Mouse (Mus musculus): Measurements from ENCODE around the gene Glipr2.

Glipr2 gene

DNA sequence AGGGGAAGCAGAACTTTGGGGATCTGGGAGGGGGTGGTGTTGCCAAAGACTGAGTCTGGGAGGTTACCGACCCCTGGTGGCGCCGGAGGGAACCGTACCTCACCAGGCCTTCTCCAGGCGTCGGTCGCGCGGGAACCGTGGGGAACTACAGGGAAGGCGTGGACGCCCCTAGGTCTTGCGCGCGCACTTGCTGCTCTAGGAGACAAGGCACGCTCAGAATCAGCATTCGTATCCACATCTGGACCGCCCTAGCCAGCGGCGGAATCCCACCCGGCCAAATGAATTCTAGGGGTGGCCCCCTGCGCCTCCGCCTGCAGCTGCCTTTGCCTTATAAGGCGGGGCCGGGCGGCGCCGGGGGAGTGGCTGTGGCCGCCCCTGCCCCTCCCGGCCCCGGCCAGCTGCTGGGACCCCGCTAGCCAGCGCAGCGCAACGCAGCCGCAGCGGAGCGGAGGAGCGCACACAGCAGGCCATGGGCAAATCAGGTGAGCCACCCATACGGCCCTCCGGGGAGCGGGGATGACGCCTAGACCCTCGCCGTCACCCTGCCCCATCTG lies at the start of gene Glipr2:
Gene Glipr2, plus strand, starts transcription at position 110 of the 554 bp plus-strand sequence.
- DNase-seq = peak; percentile 54

DNA sequence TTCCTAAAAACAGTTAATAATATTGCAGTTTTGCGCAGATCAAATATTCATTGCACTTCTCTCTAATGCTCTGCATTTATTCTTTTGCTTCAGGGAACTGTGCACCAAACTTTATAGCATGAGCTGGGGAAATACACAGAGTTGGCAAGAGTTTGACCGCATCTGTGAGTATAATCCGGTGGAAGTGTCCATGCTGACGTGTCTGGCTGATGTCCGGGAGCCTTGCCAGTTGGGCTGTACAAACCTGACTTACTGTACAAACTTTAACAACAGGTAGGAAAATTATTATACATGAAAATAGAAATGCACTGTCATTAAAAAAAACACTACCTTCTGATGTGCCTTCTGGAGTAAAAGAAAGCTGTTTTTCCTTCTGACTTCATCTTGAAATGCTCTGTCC lies 39.0 kb upstream of the Glipr2 start:
- no peak for DNase-seq

DNA sequence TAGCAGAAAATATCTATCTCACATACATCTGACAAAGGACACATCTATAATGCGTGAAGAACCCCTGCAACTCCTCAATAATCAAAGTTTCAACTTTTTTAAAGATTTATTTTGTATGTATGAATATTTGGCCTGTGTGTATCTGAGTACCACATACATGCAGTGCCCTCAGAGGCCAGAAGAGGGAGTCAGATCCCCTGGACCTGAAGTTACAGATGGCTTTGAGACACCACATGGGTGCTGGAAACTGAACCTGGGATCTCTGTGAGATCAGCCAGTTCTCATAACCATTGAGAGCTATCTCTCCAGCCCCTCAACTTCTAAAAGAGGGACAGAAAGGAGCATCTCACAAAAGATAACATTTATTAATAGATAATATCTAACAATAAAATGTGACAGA lies 36.6 kb upstream of the Glipr2 start:
- DNase-seq = no peak

DNA sequence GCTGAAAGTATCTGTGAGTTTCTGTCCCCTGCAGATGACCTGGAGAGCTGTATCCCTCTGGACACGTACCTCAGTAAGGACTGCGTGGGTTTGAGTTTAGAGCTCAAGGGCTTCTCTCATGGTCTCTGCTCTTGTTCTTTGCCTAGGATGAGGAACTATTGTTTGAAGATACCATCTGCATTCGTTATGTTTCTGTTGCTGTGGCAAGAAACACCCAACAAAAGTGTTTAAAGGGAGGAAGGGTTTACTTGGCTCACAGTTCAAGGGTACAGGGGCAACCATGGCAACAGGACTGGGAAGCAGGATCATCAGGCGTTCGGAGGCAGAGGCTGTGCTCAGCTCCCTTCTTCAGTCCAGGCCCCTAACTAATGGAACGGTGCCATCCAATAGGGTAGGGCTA lies 32.1 kb upstream of the Glipr2 start:
- no peak for DNase-seq

DNA sequence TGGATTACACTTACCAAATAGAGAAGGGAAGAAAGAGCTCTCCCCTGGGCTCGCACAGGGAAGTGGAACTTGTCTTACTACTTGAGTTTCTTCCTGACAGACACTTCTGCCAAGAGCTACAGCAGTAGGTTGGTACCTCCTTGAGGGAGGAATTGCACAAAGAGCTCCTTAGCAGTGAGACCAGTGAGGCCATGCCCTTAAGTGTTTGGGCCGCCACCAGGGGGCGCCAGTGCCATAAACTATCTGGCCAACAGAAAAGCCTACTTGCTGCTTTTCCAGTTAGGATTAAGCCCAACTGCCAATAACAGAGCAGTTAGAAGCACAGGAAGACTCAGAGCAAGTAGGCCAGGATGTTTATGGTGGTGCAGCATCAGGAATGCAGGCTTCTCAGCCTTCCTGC lies 31.4 kb upstream of the Glipr2 start:
- peak; percentile 74 for DNase-seq

DNA sequence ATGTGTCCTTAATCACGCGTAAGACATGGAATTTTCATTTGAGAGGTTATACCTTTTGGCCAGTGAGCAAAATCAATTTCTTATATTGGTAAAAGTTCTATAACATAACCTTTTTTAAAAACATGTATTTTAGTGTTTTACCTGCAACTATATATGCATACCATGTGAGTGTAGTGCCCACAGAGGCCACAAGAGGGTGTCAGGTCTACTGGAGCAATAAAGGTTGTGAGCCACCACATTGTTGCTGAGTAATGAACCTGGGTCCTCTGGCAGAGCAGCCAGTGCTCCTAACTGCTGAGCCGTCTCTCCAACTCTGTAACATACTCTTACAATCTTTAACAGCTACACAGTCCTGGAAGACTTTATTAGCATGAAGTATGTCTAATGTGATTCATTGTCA lies 29.4 kb upstream of the Glipr2 start:
- no peak for DNase-seq

DNA sequence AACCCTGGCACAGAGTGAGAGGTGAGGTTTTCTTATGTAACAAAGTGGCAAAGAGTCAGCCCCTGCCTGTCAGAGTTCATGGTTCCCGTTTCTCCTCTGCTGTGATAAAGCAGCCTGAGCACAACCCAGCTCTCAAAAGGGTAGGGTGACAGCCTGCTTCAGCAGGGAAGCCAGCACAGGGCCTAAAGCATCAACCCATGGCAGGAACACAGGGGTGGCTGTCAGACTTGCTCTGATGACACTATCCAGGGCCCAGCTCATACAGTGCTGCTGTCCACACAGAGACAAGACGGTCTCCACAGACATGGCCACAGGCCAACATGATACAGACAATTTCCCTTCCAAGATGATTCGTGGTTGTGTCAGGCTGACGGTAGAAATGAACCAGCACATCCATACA lies 25.3 kb upstream of the Glipr2 start:
- DNase-seq = no peak

DNA sequence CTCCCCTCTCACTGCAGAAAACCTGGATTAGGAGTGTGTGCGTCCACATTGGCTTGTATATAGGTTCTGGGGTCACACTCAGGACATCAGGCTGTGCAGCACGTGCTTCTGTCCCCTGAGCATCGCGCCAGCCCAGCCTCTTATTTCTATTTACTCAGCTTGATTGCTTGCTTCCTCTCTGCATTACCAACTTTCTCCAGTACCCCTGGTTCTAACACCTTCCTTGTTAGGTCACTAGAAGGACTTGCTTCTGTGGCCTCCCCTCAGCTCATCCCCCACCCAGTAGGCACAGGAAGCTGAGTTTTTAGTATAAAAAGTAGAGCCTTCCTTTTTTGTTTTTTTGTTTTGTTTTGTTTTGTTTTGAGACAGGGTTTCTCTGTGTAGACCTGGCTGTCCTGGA lies 21.0 kb upstream of the Glipr2 start:
- DNase-seq = no peak

DNA sequence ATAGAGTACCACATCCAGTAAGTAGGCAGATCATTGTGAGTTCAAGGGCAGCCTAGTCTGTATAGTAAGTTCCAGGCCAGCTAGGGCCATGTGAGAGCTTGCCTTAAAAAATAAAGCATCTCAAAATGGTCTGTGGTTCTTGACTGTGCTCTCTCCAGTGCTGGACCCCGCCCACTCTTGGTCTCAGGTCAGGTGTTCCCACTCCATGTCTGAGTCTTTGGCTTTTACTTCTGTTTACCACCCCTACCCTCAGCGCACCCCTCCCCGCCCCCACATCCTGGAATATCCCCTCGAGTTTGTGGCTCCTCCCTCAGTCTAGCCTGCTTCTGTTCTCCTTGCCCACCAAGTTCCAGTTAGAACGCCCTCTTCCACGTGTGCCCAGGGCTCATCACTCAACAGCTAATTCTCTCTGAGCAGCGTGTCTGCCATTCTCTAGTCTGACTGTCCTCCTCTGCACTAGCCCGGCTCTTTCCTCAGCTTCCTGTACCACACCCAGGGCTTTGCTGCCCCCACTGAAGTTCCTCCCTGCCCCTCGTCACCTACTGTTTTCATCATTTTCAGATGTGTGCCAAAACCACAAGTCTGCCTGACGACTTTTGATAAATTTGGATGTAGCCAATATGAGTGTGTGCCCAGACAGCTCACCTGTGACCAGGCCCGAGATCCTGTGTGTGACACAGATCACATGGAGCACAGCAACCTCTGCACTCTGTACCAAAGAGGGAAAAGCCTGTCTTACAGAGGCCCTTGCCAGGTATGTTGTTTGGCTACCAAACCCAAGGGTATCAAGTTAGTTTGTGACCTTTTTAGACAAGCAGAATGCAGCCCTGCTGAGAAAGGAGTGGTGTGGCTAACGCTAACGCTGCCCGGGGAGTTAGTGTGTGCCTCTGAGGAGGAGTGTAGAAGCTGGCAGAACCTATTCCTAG lies 20.2 kb upstream of the Glipr2 start:
- DNase-seq = no peak

DNA sequence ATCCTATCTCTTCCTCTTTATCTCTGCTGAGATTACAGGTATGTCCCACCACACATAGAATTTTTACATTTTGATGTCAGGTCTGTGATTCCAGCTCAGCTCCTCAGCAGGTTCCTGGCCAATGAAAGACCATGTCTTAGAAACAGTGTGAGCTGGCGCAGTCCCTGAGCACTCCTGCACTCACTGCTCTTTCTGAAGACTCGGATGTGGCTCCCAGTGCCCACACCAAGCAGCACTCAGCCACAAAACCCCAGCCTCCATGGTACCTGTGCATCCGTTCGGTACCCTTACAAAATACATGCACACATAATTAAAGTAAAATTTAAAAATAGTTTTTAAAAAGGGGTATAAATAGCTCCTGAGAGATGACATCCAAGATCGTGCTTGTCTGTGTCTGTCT lies 15.9 kb upstream of the Glipr2 start:
- DNase-seq = no peak

DNA sequence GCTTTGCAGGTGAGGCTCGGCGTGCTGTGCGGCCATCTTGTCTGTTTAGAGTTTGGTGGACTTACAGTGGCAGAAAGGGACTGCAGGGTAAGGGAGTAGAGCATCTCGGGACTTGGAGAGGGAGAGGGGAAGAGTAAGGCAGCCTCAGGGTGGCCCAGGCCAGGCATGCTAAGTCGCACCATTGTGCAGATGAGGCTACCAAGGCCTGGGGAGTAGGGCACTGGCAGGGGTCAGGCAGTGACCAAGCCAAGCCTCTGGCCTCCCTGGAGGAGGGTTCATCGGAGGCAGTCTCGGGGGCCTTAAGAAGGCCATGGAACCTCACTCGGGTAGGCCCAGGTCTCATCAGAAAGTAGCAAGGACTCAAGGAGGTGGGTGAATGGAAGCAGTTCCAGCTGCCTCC lies 14.8 kb upstream of the Glipr2 start:
- no peak for DNase-seq

DNA sequence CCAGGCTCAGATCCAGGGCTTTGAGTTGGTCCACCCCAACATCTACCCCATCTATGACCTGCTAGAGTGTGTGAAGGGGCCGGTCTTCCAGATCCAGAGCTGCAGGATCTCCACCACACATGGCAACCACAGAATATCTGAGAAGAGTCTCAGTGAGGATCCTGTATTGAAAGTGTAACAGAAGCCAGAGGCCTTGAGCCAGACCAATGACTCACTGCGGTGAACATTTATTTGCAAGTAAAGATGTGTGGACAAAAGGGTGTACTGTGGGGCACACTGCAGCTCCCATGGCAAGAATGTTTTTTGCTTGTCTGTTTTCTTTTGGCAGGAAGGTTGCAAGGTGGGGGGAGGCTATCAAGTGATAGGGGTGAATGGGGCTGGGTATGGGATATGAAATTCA lies 9.6 kb upstream of the Glipr2 start:
- no peak for DNase-seq

DNA sequence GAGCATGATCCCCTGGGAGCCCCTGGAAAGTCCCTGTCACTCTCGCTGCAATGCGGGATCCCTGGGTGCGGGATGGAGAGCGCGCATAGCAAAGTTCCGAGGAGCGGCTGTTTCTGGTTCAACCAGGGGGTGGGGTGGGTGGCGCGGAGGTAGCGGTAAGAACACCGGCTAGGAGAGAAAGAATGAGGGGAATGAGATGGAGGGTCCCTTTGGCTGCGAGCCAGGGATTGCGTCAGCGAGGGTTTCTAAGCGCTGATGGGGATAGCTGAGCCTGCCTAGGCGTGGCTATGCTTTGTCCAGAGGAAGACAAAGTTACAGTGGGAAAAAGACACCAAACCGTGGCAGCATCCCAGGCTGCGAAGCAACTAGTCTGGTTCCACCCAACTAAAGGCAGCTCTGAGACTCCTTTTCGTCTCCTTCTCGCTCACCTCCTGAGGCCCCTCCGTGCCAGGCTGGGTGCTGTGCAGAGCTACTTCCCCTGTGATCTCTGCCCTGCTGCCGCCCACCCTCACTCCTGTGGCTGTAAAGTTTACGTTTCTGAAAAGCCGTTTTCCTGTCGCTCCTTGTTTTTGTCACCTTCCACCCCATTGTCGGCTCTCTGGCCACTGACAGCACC lies 753 bp downstream of the Glipr2 start:
- no peak for DNase-seq

DNA sequence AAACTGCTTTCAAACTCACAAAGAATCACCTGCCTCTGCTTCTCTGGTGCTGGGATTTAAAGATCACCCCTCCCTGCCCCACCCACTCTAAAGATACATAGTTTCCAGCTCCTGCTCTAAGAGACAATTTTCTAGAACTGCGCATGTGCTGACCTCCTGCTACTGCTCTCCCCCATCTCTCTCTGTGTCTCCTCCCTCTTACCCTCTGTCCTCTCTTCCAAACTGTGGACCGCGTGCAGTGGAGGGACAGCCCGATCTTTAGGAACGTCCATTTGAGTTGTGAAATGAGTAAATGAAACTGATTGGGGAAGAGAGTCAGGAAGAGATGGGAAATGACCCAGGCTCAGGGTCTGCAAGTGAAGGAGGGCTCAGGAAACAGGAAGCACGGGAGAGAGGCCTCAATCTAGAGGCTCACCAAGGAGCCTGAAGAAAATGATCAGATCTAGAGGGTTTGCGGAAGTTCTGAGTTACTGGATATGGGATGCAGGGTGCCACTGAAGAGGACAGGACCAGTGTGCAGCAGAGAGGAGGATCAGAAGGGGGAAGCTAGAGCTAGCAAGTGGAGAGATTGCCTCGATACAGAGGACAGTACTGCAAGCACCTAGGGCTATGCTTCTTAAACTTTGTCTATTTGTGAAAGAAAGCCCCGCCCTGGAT lies 2.5 kb downstream of the Glipr2 start:
- DNase-seq = no peak

DNA sequence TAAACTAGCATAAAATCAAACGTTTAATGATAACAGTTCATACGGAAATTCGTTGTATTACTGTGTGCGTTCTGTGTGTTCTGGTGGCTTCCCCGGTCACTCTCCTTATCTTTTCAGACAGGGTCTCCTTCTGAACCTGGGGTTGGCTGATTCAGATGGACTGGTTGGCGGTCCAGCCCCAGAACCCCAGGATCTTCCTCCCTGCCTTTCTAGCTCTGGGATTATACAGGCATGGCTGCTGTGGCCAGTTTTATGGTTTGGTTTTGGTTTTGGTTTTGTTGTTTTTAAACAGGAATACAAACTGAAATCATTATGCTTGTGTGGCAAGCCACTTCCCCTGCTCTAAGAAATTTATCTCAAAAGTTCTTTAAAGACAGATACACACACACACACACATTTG lies 3.0 kb downstream of the Glipr2 start:
- no peak for DNase-seq

DNA sequence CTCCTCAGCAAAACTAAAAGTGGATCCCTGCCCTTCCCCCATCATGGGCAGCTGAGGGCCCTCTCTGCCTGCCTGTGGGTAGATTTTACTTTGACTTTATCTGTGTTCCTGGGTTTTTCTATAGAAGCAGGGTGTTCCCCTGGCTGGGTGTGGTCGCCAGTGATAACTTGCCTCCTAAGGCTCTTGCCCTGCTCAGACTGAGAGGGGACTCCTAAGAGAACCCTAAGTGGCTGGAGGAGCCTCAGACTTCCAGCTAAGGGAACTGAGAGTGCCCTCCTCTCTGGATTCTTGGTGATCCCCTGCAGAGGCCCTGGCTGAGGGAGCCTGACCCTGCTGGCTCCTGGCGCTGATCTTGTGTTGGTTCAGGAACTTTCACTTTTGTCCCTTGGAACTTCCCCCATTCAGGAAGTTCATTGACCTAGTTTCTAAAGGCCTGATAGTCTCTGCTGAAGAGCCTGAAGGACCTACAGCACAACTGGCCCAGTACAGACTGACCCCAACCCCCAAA lies 7.2 kb downstream of the Glipr2 start:
- no peak for DNase-seq

DNA sequence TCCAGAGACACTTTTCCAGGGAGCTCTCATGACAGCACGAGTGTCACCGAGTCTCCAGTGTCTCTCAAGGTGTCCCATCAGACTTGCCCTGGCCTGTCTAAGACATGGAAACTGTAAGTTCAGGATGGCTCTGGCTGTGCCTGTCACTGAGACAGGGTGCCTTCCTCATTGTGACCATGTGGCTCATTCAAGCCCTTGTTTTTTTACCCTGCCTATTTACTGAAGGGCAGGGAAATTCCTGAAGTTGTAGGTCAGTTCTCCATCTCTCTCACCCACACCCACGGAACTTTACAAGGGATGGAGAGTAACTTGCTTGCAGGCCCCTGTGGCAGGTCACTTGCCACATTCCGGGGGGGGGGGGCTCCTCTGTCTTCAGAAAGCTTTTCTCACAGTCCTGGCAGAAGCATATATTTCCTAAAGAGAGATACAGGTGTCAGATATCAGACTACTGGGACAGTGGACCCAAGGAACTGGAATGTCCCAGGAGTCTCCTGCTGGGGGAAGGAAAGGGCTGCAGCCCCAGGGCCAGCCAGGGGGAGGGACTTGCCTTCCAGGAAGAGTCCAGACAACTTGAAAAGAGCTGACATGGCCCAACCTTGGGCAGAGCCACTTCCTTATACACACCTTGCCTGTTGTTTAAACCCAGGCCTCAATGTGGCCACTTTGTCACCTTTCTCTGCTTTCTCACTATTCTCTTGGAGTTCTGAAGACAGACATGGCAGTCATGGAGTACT lies 7.9 kb downstream of the Glipr2 start:
- no peak for DNase-seq

DNA sequence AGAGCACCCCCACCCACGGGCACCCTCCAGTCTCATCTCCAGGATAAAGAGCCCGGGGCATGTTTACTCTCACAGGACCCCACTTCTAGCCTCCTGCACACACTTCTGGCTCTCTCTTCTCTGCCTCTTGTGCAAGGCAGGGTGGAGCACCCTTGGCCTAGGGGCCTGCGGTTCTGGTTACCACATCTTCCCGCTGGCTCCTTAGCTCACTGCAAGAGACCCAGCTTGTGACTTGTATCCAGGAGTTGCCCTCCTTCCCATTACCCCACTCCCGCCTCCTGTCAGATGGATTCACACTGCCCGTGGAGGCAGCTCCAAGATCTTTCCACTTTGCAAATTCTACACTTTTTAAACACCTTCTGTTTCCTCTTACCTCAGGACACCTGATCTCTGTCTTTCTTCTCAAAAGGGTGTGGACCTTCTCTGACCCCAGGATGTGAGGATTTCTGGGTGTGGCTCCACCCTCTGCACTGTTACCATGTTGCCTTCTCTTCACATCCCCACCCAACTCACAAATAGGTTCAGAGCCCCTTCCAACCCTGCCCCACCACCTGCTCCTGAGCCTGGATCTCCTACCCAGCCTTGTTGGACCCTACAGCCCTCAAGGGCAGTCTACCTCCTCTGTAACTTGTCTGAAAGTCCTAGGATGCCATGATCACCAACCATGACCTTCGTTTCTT lies 8.8 kb downstream of the Glipr2 start:
- no peak for DNase-seq

DNA sequence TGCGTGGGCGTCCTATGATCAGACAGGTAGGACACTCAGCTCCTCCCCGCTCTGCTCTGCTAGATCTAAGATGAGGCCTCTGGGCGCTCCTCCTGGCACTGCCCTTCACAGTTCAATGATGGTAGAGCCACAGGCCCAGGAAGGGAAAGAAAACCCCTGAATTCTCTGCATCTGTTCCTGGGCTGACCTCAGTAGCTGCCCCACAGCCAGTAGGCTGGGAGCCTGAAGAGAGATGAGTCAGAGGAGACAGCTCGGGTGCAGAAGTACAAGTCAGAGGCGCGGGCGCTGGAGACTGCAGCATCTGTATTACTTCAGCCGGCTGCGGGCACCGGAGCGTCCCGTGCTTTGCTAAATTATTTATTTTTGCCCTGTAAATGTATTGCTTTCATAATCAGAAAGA lies 11.4 kb downstream of the Glipr2 start:
- peak; percentile 55 for DNase-seq

DNA sequence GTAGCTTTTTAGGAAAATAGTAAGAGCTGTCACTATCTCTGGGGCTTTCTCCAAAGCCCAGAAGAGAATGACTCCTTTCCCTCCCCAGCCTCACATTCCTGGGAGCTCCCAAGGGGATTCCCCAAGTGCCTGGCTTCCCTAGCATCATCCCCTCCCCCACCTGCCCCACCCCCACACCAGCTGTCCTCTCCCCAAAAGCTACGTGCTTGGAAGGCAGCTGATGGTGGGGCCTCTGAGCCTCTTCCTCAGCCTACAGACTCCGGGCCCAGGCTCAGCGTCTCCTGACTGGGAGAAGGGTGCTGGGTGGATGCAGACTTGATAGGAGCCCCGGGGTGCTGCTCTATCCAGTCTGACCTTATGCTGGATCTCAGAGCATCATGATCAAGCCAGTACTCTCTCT lies 12.2 kb downstream of the Glipr2 start:
- DNase-seq = no peak

DNA sequence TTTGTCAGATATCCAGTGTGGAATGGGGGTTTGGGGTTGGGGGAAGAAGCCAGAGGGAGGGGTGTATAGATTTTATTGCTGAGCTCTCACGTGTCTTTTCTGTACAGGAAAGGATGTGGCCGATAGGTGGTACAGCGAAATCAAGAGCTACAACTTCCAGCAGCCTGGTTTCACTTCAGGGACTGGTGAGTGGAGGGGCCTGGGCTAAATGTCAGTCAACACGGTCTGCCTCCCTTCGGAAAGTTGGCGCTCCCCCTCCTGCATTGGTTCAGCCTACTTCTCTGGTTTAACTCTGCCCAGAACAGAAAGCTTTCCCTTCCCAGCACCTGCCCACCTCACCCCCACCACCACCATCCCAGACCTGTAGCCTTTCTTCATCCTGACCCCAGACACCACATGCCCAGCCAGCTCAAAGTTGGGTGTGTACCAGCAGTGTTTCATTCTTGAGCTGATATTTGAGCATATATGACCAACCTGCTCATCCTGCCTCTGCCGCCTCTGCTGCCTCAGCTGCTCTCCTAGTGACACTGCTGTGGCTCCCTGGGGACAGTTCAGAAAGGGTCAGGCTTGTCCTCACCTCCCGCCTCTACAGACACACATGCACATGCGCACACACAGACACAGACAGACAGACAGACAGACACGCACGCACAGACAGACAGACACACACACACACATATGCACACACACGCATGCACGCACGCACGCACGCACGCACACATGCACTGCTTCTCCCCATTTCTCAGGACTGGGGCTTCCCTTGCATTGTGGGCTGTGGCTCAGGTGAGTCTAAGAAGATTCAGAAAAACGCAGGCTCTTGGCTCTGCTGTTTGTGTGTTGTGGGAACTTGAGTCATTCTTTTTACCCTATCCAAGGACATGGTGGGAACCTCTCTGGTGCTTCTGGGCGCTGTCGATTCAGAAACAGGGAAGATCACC lies 13.5 kb downstream of the Glipr2 start:
- no peak for DNase-seq

Measured in layer of hippocampus, adult 9-11 months (tissue).